1 mouse cellular context compared by ENCODE assay signal in genomic region chr14:51090077-51090781, GRCm38 (mm10).
A peak's percentile ranks its signal among the peaks of the same experiment; 100 is the strongest.
TF ChIP-seq lines count a peak whose summit lies in the region.

No protein-coding gene starts in this region.

TF ChIP-seq in CH12.LX, 34 proteins besides CTCF, POLR2A, EP300 and RAD21 (continued from another document):
- TF ChIP-seq CHD2 (IDR thresholded peaks at IDR 0.05; ENCODE audit: low read length) (no peak), SIN3A (IDR thresholded peaks at IDR 0.05; ENCODE audit: low read length) (peak; percentile 96; the same call in 1 of the 2 replicates), JUND (conservative IDR thresholded peaks at IDR 0.05; ENCODE audit: low read depth, low read length) (no peak), IRF4 (IDR thresholded peaks at IDR 0.05; ENCODE audit: low read depth, low read length) (peak; percentile 71), ELF1 (IDR thresholded peaks at IDR 0.05; ENCODE audit: low read depth, low read length) (peak; percentile 97), MAFK (IDR thresholded peaks at IDR 0.05; ENCODE audit: insufficient replicate concordance, low read length) (peak; percentile 96), HCFC1 (IDR thresholded peaks at IDR 0.05; ENCODE audit: low read depth, low read length) (peak; percentile 26; the same call in 1 of the 2 replicates), NRF1 (IDR thresholded peaks at IDR 0.05; ENCODE audit: low read depth, low read length) (peak; percentile 55; the same call in 1 of the 2 replicates), MXI1 (IDR thresholded peaks at IDR 0.05; ENCODE audit: low read depth, low read length) (peak; percentile 39; the same call in 1 of the 2 replicates), USF1 (IDR thresholded peaks at IDR 0.05; ENCODE audit: low read depth, low read length) (no peak), PAX5 (IDR thresholded peaks at IDR 0.05; ENCODE audit: low read length) (no peak), POLR2AphosphoS2 (IDR thresholded peaks at IDR 0.05; ENCODE audit: low read depth, low read length) (no peak), USF2 (conservative IDR thresholded peaks at IDR 0.05; ENCODE audit: low read depth, low read length) (no peak), ETS1 (conservative IDR thresholded peaks at IDR 0.05; ENCODE audit: low read depth, low read length) (no peak), ZC3H11A (IDR thresholded peaks at IDR 0.05; ENCODE audit: low read depth, low read length) (no peak), ZNF384 (IDR thresholded peaks at IDR 0.05; ENCODE audit: low read depth, low read length) (no peak), ZKSCAN1 (IDR thresholded peaks at IDR 0.05; ENCODE audit: borderline replicate concordance, low read depth, low read length) (no peak), RCOR1 (conservative IDR thresholded peaks at IDR 0.05; ENCODE audit: low read depth, low read length) (no peak), E2F4 (IDR thresholded peaks at IDR 0.05; ENCODE audit: insufficient replicate concordance, low read depth, low read length) (0 out of 2 replicates have a peak, but pooled peaks have one; percentile 85), MAZ (IDR thresholded peaks at IDR 0.05; ENCODE audit: low read depth, low read length) (0 out of 2 replicates have a peak, but pooled peaks have one; percentile 56), TBP (conservative IDR thresholded peaks at IDR 0.05; ENCODE audit: low read depth, low read length) (peak; percentile 100), MYC (IDR thresholded peaks at IDR 0.05; ENCODE audit: low read depth, low read length) (peak; percentile 68; the same call in 1 of the 2 replicates), CHD1 (IDR thresholded peaks at IDR 0.05; ENCODE audit: low read depth, low read length) (peak; percentile 92), MEF2A (IDR thresholded peaks at IDR 0.05; ENCODE audit: borderline replicate concordance, low read depth, low read length) (no peak), ZMIZ1 (IDR thresholded peaks at IDR 0.05; ENCODE audit: low read depth, low read length) (no peak), KAT2A (IDR thresholded peaks at IDR 0.05; ENCODE audit: insufficient replicate concordance, low read length) (peak; percentile 80; the same call in 1 of the 2 replicates)
